Mouse (Mus musculus): ENCODE data around the gene Gm45062.

GRCm38 (mm10) chr6:8343271-8343670 lies 84.0 kb downstream of the Gm45062 start:
- TF ChIP-seq CTCF (IDR thresholded peaks at IDR 0.05; ENCODE audit: insufficient read depth, low read depth, low read length) (no peak), POLR2A (IDR thresholded peaks at IDR 0.05; ENCODE audit: insufficient read depth, low read depth, low read length) (no peak)
